Mouse (Mus musculus) lung, adult 2 months (tissue): ENCODE data around the gene Tbx20.

ENCODE experiments used
- CTCF ChIP-seq: fragments of 200-500 bp; IDR thresholded peaks from 2 replicates; pipeline ENCODE4 v1.5.1; 2011; ENCODE audit warnings: mild to moderate bottlenecking, low read length, control low read depth; ENCODE audit not compliant: insufficient read depth
- POLR2A ChIP-seq: fragments of 200-500 bp; IDR thresholded peaks from 2 replicates; pipeline ENCODE4 v1.6.1; 2011; ENCODE audit warnings: low read depth, mild to moderate bottlenecking, control low read depth, low read length, borderline replicate concordance; ENCODE audit errors: extremely low read depth

- TF ChIP-seq CTCF (no peak), POLR2A (no peak)
Observed at GRCm38 (mm10) chr9:24701246-24701645, 72.9 kb downstream of the Tbx20 start.
